Mouse (Mus musculus): ENCODE results near the gene Slamf6. TPM values are rescaled to one million over a fixed set of nuclear protein-coding genes. Genes with fewer than 3 reads are reported as not detected.
"Not testable (repeated sequence)": the region's sequence is repeated elsewhere in the genome, so short reads cannot be mapped to it uniquely, and the experiment has no call there.

Gene Slamf6
- polyA plus RNA-seq, 1 experiment from 2014 or later, result 0.11 TPM

DNA sequence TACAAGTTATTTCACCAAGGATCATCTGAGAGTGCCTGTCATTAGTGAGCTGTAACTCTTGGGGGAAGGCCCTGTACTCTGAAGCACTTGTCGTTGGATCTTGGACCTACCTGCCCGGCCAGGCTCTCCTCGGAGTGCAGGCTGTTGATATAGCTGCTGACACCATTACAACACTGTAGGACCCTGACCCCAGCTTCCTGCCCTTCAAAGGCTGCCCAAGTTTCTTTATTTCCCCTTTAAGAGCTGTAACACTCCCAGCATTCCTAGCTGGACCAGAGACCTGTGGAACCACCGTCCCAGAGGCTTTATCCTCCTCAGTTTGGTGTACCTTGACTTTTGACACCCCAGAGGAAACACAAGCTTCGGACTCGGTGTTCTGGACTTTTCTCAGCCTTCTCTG is 51.9 kb downstream of the Slamf6 start:
- H3K9me3 ChIP-seq (ENCODE audit: control insufficient read depth, low read length), result no peaks in the 10 kb centered on the region
- H3K4me1 ChIP-seq (replicated peaks; ENCODE audit: control insufficient read depth, insufficient read depth, low read length), result 0 out of 2 replicates have a peak, but pooled peaks cover 3% of the 10 kb centered on the region
- WGBS, result 90% methylated on average over 6 of the region's 6 CpGs
- no peak overlapping the region for H3K4me2 ChIP-seq (replicated peaks; ENCODE audit: low read depth, low read length)
- H3K4me3 ChIP-seq (ENCODE audit: low read depth, low read length), result no peak overlapping the region
- no peak for ATAC-seq (ENCODE audit: low FRiP score)
- no peaks in the 10 kb centered on the region for H3K36me3 ChIP-seq (ENCODE audit: control insufficient read depth, insufficient read depth, low read length)
- no peak for DNase-seq (ENCODE audit: low spot score)
- H3K9ac ChIP-seq (ENCODE audit: low read depth, low read length), result no peak overlapping the region
- no peaks in the 10 kb centered on the region for H3K27me3 ChIP-seq (ENCODE audit: control insufficient read depth, insufficient read depth, low read length)
- H3K27ac ChIP-seq (ENCODE audit: low read depth, low read length), result no peak overlapping the region

GRCm38 (mm10) chr1:171970854-171971586 is 53.7 kb downstream of the Slamf6 start:
- Histone ChIP-seq H3K9ac (ENCODE audit: low read depth, low read length) (no peak overlapping the region), H3K36me3 (ENCODE audit: control insufficient read depth, insufficient read depth, low read length) (no peaks in the 10 kb centered on the region), H3K4me2 (replicated peaks; ENCODE audit: low read depth, low read length) (no peak overlapping the region), H3K27ac (ENCODE audit: low read depth, low read length) (peak overlapping the region; percentile 69), H3K27me3 (ENCODE audit: control insufficient read depth, insufficient read depth, low read length) (no peaks in the 10 kb centered on the region), H3K4me3 (ENCODE audit: low read depth, low read length) (no peak overlapping the region), H3K4me1 (replicated peaks; ENCODE audit: control insufficient read depth, insufficient read depth, low read length) (0 out of 2 replicates have a peak, but pooled peaks cover 3% of the 10 kb centered on the region), H3K9me3 (ENCODE audit: control insufficient read depth, low read length) (no peaks in the 10 kb centered on the region)
- DNase-seq (ENCODE audit: low spot score) (peak; percentile 47), ATAC-seq (ENCODE audit: low FRiP score) (peak; percentile 88)
- WGBS, result 30% methylated on average over 10 of the region's 10 CpGs

DNA sequence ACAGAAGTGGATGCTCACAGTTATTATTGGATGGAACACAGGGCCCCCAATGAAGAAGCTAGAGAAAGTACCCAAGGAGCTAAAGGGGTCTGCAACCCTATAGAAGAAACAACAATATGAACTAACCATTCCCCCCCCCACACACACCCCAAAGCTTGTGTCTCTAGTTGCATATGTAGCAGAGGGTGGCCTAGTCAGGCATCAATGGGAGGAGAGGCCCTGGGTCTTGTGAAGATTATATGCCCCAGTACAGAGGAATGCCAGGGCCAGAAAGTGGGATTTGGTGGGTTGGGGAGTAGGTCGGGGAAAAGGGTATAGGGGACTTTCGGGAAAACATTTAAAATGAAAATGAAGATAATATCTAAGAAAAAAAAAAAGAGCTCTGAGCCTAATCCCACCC is 57.0 kb downstream of the Slamf6 start:
- not testable (repeated sequence) for H3K27me3 ChIP-seq (ENCODE audit: control insufficient read depth, insufficient read depth, low read length); H3K9me3 ChIP-seq (ENCODE audit: control insufficient read depth, low read length); H3K4me1 ChIP-seq (replicated peaks; ENCODE audit: control insufficient read depth, insufficient read depth, low read length); H3K4me3 ChIP-seq (ENCODE audit: low read depth, low read length); ATAC-seq (ENCODE audit: low FRiP score); DNase-seq (ENCODE audit: low spot score); H3K27ac ChIP-seq (ENCODE audit: low read depth, low read length); H3K4me2 ChIP-seq (replicated peaks; ENCODE audit: low read depth, low read length); H3K9ac ChIP-seq (ENCODE audit: low read depth, low read length); H3K36me3 ChIP-seq (ENCODE audit: control insufficient read depth, insufficient read depth, low read length)
- WGBS, result 100% methylated on average over 2 of the region's 2 CpGs

GRCm38 (mm10) chr1:171975377-171975776 is 58.1 kb downstream of the Slamf6 start:
- Histone ChIP-seq H3K27ac (ENCODE audit: low read depth, low read length) (no peak overlapping the region), H3K4me3 (ENCODE audit: low read depth, low read length) (no peak overlapping the region), H3K4me1 (replicated peaks; ENCODE audit: control insufficient read depth, insufficient read depth, low read length) (0 out of 2 replicates have a peak, but pooled peaks cover 2% of the 10 kb centered on the region), H3K9me3 (ENCODE audit: control insufficient read depth, low read length) (no peaks in the 10 kb centered on the region), H3K4me2 (replicated peaks; ENCODE audit: low read depth, low read length) (no peak overlapping the region), H3K27me3 (ENCODE audit: control insufficient read depth, insufficient read depth, low read length) (no peaks in the 10 kb centered on the region), H3K36me3 (ENCODE audit: control insufficient read depth, insufficient read depth, low read length) (no peaks in the 10 kb centered on the region), H3K9ac (ENCODE audit: low read depth, low read length) (no peak overlapping the region)
- 90% methylated on average over 9 of the region's 9 CpGs for WGBS
- DNase-seq (ENCODE audit: low spot score), result no peak
- no peak for ATAC-seq (ENCODE audit: low FRiP score)

GRCm38 (mm10) chr1:171975831-171976230 is 58.5 kb downstream of the Slamf6 start:
- Histone ChIP-seq H3K27ac (ENCODE audit: low read depth, low read length) (no peak overlapping the region), H3K36me3 (ENCODE audit: control insufficient read depth, insufficient read depth, low read length) (no peaks in the 10 kb centered on the region), H3K27me3 (ENCODE audit: control insufficient read depth, insufficient read depth, low read length) (no peaks in the 10 kb centered on the region), H3K4me2 (replicated peaks; ENCODE audit: low read depth, low read length) (no peak overlapping the region), H3K4me3 (ENCODE audit: low read depth, low read length) (no peak overlapping the region), H3K4me1 (replicated peaks; ENCODE audit: control insufficient read depth, insufficient read depth, low read length) (no peaks in the 10 kb centered on the region), H3K9ac (ENCODE audit: low read depth, low read length) (no peak overlapping the region), H3K9me3 (ENCODE audit: control insufficient read depth, low read length) (no peaks in the 10 kb centered on the region)
- no peak for DNase-seq (ENCODE audit: low spot score)
- no peak for ATAC-seq (ENCODE audit: low FRiP score)
- WGBS, result 84% methylated on average over 4 of the region's 4 CpGs

DNA sequence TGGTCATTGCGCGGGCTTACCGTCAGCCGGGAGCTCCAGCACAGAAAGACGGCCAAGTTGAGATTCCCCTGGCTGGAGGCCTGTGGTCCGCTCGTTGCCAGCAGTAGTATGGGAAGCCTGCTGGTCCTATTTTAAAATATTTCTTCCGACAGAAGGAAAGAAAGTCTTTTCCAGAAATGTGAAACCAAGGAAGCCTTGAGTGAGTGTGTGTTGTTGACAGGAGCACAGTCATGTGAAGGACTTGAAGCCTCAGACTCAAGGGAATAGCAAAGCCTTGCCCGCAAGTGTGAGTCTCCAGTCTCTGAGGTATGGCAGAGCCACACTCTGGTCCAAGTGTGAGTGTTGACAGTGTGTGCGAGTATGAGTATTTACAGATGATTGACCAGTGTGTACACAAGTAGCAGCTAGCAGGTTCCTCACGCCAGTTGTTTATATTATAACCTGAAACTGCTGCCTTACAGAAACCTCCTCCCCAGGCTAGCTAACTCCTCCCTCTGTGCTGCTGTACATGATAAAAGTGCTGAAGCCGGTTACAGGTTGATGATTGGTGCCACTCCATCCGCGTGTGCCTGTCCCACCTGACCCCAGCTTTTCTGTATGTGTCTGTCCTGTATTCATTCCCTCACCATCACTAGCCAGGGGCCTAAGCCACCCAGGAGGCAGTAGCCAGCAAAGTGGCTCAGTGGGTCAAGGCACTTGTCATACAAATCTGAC is 59.7 kb downstream of the Slamf6 start:
- no peaks in the 10 kb centered on the region for H3K4me1 ChIP-seq (replicated peaks; ENCODE audit: control insufficient read depth, insufficient read depth, low read length)
- no peaks in the 10 kb centered on the region for H3K36me3 ChIP-seq (ENCODE audit: control insufficient read depth, insufficient read depth, low read length)
- H3K9me3 ChIP-seq (ENCODE audit: control insufficient read depth, low read length), result no peaks in the 10 kb centered on the region
- no peak overlapping the region for H3K4me2 ChIP-seq (replicated peaks; ENCODE audit: low read depth, low read length)
- no peak overlapping the region for H3K9ac ChIP-seq (ENCODE audit: low read depth, low read length)
- H3K27me3 ChIP-seq (ENCODE audit: control insufficient read depth, insufficient read depth, low read length), result no peaks in the 10 kb centered on the region
- DNase-seq (ENCODE audit: low spot score) (no peak), ATAC-seq (ENCODE audit: low FRiP score) (no peak)
- H3K27ac ChIP-seq (ENCODE audit: low read depth, low read length), result no peak overlapping the region
- H3K4me3 ChIP-seq (ENCODE audit: low read depth, low read length), result no peak overlapping the region
- 93% methylated on average over 14 of the region's 14 CpGs for WGBS

DNA sequence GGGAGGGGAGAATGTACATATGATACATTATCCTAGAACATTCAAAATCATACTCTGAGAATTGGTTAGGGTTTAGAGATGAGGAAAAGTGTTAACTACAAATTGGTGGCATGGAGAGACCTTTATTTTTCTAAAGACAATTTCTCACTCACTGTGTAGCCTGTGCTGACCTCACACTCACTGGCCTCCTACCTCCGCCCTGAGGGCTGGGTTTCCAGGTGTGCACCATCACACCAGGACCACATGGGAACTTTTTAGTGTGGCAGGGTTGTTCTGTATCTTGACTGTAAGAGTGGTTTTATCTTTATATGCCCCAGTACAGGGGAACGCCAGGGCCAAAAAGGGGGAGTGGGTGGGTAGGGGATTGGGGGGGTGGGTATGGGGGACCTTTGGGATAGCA is 60.6 kb downstream of the Slamf6 start:
- no peaks in the 10 kb centered on the region for H3K4me1 ChIP-seq (replicated peaks; ENCODE audit: control insufficient read depth, insufficient read depth, low read length)
- no peak overlapping the region for H3K9ac ChIP-seq (ENCODE audit: low read depth, low read length)
- no peak overlapping the region for H3K4me2 ChIP-seq (replicated peaks; ENCODE audit: low read depth, low read length)
- H3K4me3 ChIP-seq (ENCODE audit: low read depth, low read length), result no peak overlapping the region
- ATAC-seq (ENCODE audit: low FRiP score) (no peak), DNase-seq (ENCODE audit: low spot score) (no peak)
- WGBS, result 84% methylated on average over 2 of the region's 2 CpGs
- H3K27me3 ChIP-seq (ENCODE audit: control insufficient read depth, insufficient read depth, low read length), result no peaks in the 10 kb centered on the region
- H3K27ac ChIP-seq (ENCODE audit: low read depth, low read length), result no peak overlapping the region
- no peaks in the 10 kb centered on the region for H3K36me3 ChIP-seq (ENCODE audit: control insufficient read depth, insufficient read depth, low read length)
- H3K9me3 ChIP-seq (ENCODE audit: control insufficient read depth, low read length), result no peaks in the 10 kb centered on the region

GRCm38 (mm10) chr1:171979969-171980730 is 62.8 kb downstream of the Slamf6 start:
- Histone ChIP-seq H3K9me3 (ENCODE audit: control insufficient read depth, low read length) (no peaks in the 10 kb centered on the region), H3K4me1 (replicated peaks; ENCODE audit: control insufficient read depth, insufficient read depth, low read length) (no peaks in the 10 kb centered on the region), H3K4me3 (ENCODE audit: low read depth, low read length) (no peak overlapping the region), H3K9ac (ENCODE audit: low read depth, low read length) (no peak overlapping the region), H3K4me2 (replicated peaks; ENCODE audit: low read depth, low read length) (no peak overlapping the region), H3K27ac (ENCODE audit: low read depth, low read length) (no peak overlapping the region), H3K36me3 (ENCODE audit: control insufficient read depth, insufficient read depth, low read length) (no peaks in the 10 kb centered on the region), H3K27me3 (ENCODE audit: control insufficient read depth, insufficient read depth, low read length) (no peaks in the 10 kb centered on the region)
- no peak for DNase-seq (ENCODE audit: low spot score)
- WGBS, result 89% methylated on average over 13 of the region's 13 CpGs
- no peak; the same call in 1 of the 2 replicates for ATAC-seq (ENCODE audit: low FRiP score)

Measured in hindbrain, embryonic 11.5 days (tissue).